In the genomic region with DNA sequence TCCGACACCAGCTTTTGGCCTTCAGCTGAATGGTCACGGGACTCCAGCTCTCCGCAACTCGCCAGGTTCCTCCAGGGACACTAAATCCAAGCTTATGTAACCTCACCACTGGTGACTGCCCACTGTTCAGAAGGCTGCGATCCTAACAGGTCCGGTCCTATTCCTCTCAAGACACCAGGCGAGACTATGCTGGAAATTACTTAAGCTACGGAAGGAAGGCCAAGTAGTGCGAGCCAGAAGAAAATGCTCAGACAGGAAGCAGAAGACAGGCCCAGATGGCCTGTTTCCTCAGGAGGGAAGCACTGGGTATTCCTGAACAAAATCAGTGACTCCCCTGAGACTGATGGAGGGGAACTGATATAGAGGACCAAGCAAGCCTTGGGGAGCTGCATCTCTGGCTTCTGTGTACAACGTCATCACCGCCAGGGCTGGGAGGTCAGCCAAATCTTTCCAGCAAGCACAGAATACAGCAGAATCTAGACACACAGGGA, we compare ENCODE assay signal across 8 mouse cellular contexts. TPM values are rescaled to one million over a fixed set of nuclear protein-coding genes. Genes with fewer than 3 reads are reported as not detected.
A peak's percentile ranks its signal among the peaks of the same experiment; 100 is the strongest.
DNase-seq lines count a peak whose midpoint lies in the region; ATAC-seq and TF ChIP-seq lines count a peak whose summit lies in the region.

No protein-coding gene starts in this region.

- ATAC-seq in lung, embryonic 14.5 days (ENCODE audit: insufficient read depth), result peak; percentile 39; the same call in 1 of the 2 replicates
- no peak for ATAC-seq in intestine, postnatal 0 days
- ATAC-seq in megakaryocyte-erythroid progenitor cell, adult 5-6 weeks (replicated peaks; ENCODE audit: low FRiP score, low TSS enrichment, poor library complexity, severe bottlenecking), result 0 out of 2 replicates have a peak, but pooled peaks have one; percentile 34

- TF ChIP-seq POLR2A in lung, adult 2 months (IDR thresholded peaks at IDR 0.05; ENCODE audit: borderline replicate concordance, extremely low read depth, low read depth, low read length), result no peak

- no peaks in the 10 kb centered on the region for H3K27me3 ChIP-seq in lung, embryonic 14.5 days (ENCODE audit: insufficient read depth, low read length)
- no peaks in the 10 kb centered on the region for H3K27me3 ChIP-seq in intestine, postnatal 0 days (replicated peaks; ENCODE audit: control insufficient read depth, insufficient read depth, low read length)

- H3K9me3 ChIP-seq in lung, embryonic 14.5 days (ENCODE audit: low read depth, low read length), result no peaks in the 10 kb centered on the region
- H3K9me3 ChIP-seq in intestine, postnatal 0 days (ENCODE audit: control insufficient read depth), result no peaks in the 10 kb centered on the region

- H3K27ac ChIP-seq in lung, embryonic 14.5 days (ENCODE audit: low read depth), result no peak overlapping the region
- no peak overlapping the region for H3K27ac ChIP-seq in intestine, postnatal 0 days (ENCODE audit: low read depth, low read length)

- no peak overlapping the region for H3K4me2 ChIP-seq in lung, embryonic 14.5 days
- no peak overlapping the region for H3K4me2 ChIP-seq in intestine, postnatal 0 days (replicated peaks; ENCODE audit: low read depth)

- no peak for TF ChIP-seq CTCF in lung, embryonic 14.5 days (IDR thresholded peaks at IDR 0.05; ENCODE audit: low read depth)
- no peak for TF ChIP-seq CTCF in lung, adult 2 months (IDR thresholded peaks at IDR 0.05; ENCODE audit: insufficient read depth, low read length)
- TF ChIP-seq CTCF in intestine, postnatal 0 days (IDR thresholded peaks at IDR 0.05; ENCODE audit: low read depth), result 0 out of 2 replicates have a peak, but pooled peaks have one; percentile 1

- no peak overlapping the region for H3K9ac ChIP-seq in lung, embryonic 14.5 days
- no peak overlapping the region for H3K9ac ChIP-seq in intestine, postnatal 0 days (ENCODE audit: low read depth, low read length)

- 67% methylated on average over 11 of the region's 11 CpGs for WGBS in lung, embryonic 14.5 days
- WGBS in lung, adult 2 months, result 39% methylated on average over 11 of the region's 11 CpGs
- 80% methylated on average over 11 of the region's 11 CpGs for WGBS in intestine, postnatal 0 days

- DNase-seq in lung, embryonic 14.5 days, result peak; percentile 66
- no peak for DNase-seq in lung, adult 2 months
- peak; percentile 28 to 64 for DNase-seq in gastrocnemius, adult 8-10 months (ENCODE audit: low spot score in 2 of 2)
- no peak for DNase-seq in layer of hippocampus, adult 18-20 months (ENCODE audit: low spot score in 2 of 2)
- DNase-seq in right cerebral cortex, postnatal 10 days (ENCODE audit: low spot score in 2 of 2), result no peak
- no peak for DNase-seq in embryo, embryonic 10 days (ENCODE audit: low spot score)

- no peak overlapping the region for H3K4me3 ChIP-seq in lung, embryonic 14.5 days (ENCODE audit: low read depth, low read length)
- H3K4me3 ChIP-seq in lung, adult 2 months (replicated peaks; ENCODE audit: extremely low read depth, low read depth, low read length), result no peak overlapping the region
- H3K4me3 ChIP-seq in intestine, postnatal 0 days (ENCODE audit: low read depth, low read length), result no peak overlapping the region

- no peaks in the 10 kb centered on the region for H3K36me3 ChIP-seq in lung, embryonic 14.5 days (ENCODE audit: insufficient read depth)
- no peaks in the 10 kb centered on the region for H3K36me3 ChIP-seq in intestine, postnatal 0 days (ENCODE audit: control insufficient read depth, insufficient read depth)

- peaks cover 9% of the 10 kb centered on the region; the same call in 1 of the 2 replicates for H3K4me1 ChIP-seq in lung, embryonic 14.5 days (ENCODE audit: insufficient read depth)
- peaks cover 10% of the 10 kb centered on the region for H3K4me1 ChIP-seq in lung, adult 2 months (ENCODE audit: control insufficient read depth, insufficient read depth, low read length)
- peaks cover 5% of the 10 kb centered on the region; the same call in 1 of the 2 replicates for H3K4me1 ChIP-seq in intestine, postnatal 0 days (replicated peaks; ENCODE audit: control insufficient read depth, insufficient read depth, low read length)

RNA-seq across cellular contexts. Expression of gene Rell1, which starts 17.2 kb away (rescaled TPM):
- polyA plus RNA-seq in lung, embryonic 14.5 days (2014; fragmentation: Nextera tagmentation; extraction: Ambion mirVana), result 15.7 and 16.6 TPM in 2 replicates
- polyA plus RNA-seq in lung, adult 2 months (2012; rRNA removed), result 13.5 and 15.0 TPM in 2 replicates
- total RNA-seq in gastrocnemius, adult 8-10 months (2022), result 10 to 100 TPM in 3 of 4 experiments, 1 to 10 TPM in 1; 9.9 to 11.8 (median 11.0) TPM
- polyA plus RNA-seq in intestine, postnatal 0 days (2015; fragmentation: Nextera tagmentation; extraction: Ambion mirVana), result 11.2 and 11.5 TPM in 2 replicates
- 7.0 and 8.5 TPM in 2 replicates for total RNA-seq in megakaryocyte-erythroid progenitor cell, adult 5-6 weeks (2014; fragmentation: Nextera tagmentation)
- 13.1 and 14.6 TPM in 2 replicates for total RNA-seq in megakaryocyte-erythroid progenitor cell, adult 5-6 weeks (2017)
- total RNA-seq in layer of hippocampus, adult 18-20 months (2021), result 10 to 100 TPM; 10.4 to 10.9 TPM

Comparison
In these comparisons a context has a peak if more than half of its experiments do, and no peak if none do; other contexts are left out.
1. DNase-seq: peak in lung, embryonic 14.5 days (single experiment) and gastrocnemius, adult 8-10 months (2 of 2); none in lung, adult 2 months (single experiment), layer of hippocampus, adult 18-20 months (0 of 2), right cerebral cortex, postnatal 10 days (0 of 2) and embryo, embryonic 10 days (single experiment).